Mouse (Mus musculus): ENCODE measurements around the gene Nup210l.

The Nup210l gene

GRCm38 (mm10) chr3:90103938-90104337 lies at the start of gene Nup210l:
Nup210l (plus strand) TSS chr3:90104132.
- no peak for DNase-seq (ENCODE audit: low read depth, low spot score)

- no peak for DNase-seq (ENCODE audit: low read depth, low spot score)
These were observed 42.4 kb upstream of the Nup210l start for GRCm38 (mm10) chr3:90061549-90061948.

GRCm38 (mm10) chr3:90062539-90062938 lies 41.4 kb upstream of the Nup210l start:
- no peak for DNase-seq (ENCODE audit: low read depth, low spot score)

- DNase-seq (ENCODE audit: low read depth, low spot score) = no peak
These were observed 39.5 kb upstream of the Nup210l start for GRCm38 (mm10) chr3:90064383-90064782.

- no peak for DNase-seq (ENCODE audit: low read depth, low spot score)
These were observed 38.4 kb upstream of the Nup210l start for GRCm38 (mm10) chr3:90065553-90065952.

GRCm38 (mm10) chr3:90067851-90068250 lies 36.1 kb upstream of the Nup210l start:
- DNase-seq (ENCODE audit: low read depth, low spot score) = no peak

- no peak for DNase-seq (ENCODE audit: low read depth, low spot score)
These were observed 34.2 kb upstream of the Nup210l start for GRCm38 (mm10) chr3:90069688-90070087.

GRCm38 (mm10) chr3:90072294-90072693 lies 31.6 kb upstream of the Nup210l start, which contains the start of gene Tpm3:
Tpm3 (plus strand) TSS chr3:90072649.
- DNase-seq (ENCODE audit: low read depth, low spot score) = no peak

- peak; percentile 81 for DNase-seq (ENCODE audit: low read depth, low spot score)
These were observed 26.8 kb upstream of the Nup210l start for GRCm38 (mm10) chr3:90076921-90077716.

GRCm38 (mm10) chr3:90078224-90078623 lies 25.7 kb upstream of the Nup210l start:
- no peak for DNase-seq (ENCODE audit: low read depth, low spot score)

- DNase-seq (ENCODE audit: low read depth, low spot score) = peak; percentile 92
These were observed 24.7 kb upstream of the Nup210l start for GRCm38 (mm10) chr3:90079133-90079762.

- peak; percentile 53 for DNase-seq (ENCODE audit: low read depth, low spot score)
These were observed 24.0 kb upstream of the Nup210l start for GRCm38 (mm10) chr3:90079763-90080497.

- DNase-seq (ENCODE audit: low read depth, low spot score) = no peak
These were observed 23.5 kb upstream of the Nup210l start for GRCm38 (mm10) chr3:90080498-90080863.

GRCm38 (mm10) chr3:90081365-90082240 lies 22.3 kb upstream of the Nup210l start:
- no peak for DNase-seq (ENCODE audit: low read depth, low spot score)

GRCm38 (mm10) chr3:90083034-90083433 lies 20.9 kb upstream of the Nup210l start:
- no peak for DNase-seq (ENCODE audit: low read depth, low spot score)

GRCm38 (mm10) chr3:90083698-90084324 lies 20.1 kb upstream of the Nup210l start:
- DNase-seq (ENCODE audit: low read depth, low spot score) = no peak

- no peak for DNase-seq (ENCODE audit: low read depth, low spot score)
These were observed 19.1 kb upstream of the Nup210l start for GRCm38 (mm10) chr3:90084790-90085189.

- no peak for DNase-seq (ENCODE audit: low read depth, low spot score)
These were observed 18.7 kb upstream of the Nup210l start for GRCm38 (mm10) chr3:90085281-90085680.

- no peak for DNase-seq (ENCODE audit: low read depth, low spot score)
These were observed 17.9 kb upstream of the Nup210l start for GRCm38 (mm10) chr3:90086068-90086467.

- DNase-seq (ENCODE audit: low read depth, low spot score) = no peak
These were observed 15.3 kb upstream of the Nup210l start for GRCm38 (mm10) chr3:90088617-90089016.

GRCm38 (mm10) chr3:90090892-90091291 lies 13.0 kb upstream of the Nup210l start:
- DNase-seq (ENCODE audit: low read depth, low spot score) = no peak

Measured in embryo, embryonic 11.5 days (tissue).